Mouse (Mus musculus): Measurements from ENCODE around the gene Lmod1. TPM values are rescaled to one million over a fixed set of nuclear protein-coding genes. Genes with fewer than 3 reads are reported as not detected.

Gene Lmod1
- polyA plus RNA-seq, 1 experiment from 2014 or later, result 4.1 TPM

- Histone ChIP-seq H3K4me2 (ENCODE audit: low read depth, low read length) (no peak overlapping the region), H3K27me3 (ENCODE audit: control insufficient read depth, insufficient read depth, low read depth, low read length) (no peaks in the 10 kb centered on the region), H3K9ac (ENCODE audit: low read length) (no peak overlapping the region), H3K27ac (ENCODE audit: low read length) (peak overlapping the region; percentile 75), H3K36me3 (ENCODE audit: control insufficient read depth, insufficient read depth, low read length) (peaks cover 63% of the 10 kb centered on the region), H3K4me3 (ENCODE audit: low read length) (no peak overlapping the region), H3K9me3 (ENCODE audit: control insufficient read depth, low read length) (no peaks in the 10 kb centered on the region), H3K4me1 (replicated peaks; ENCODE audit: control insufficient read depth, insufficient read depth, low read length) (peaks cover 12% of the 10 kb centered on the region)
- no peak for ATAC-seq (ENCODE audit: low read depth)
- 78% methylated on average over 4 of the region's 4 CpGs for WGBS
These were observed 87.5 kb downstream of the Lmod1 start for GRCm38 (mm10) chr1:135412130-135412529.

GRCm38 (mm10) chr1:135413996-135414395 is 89.4 kb downstream of the Lmod1 start:
- no peak overlapping the region for H3K4me2 ChIP-seq (ENCODE audit: low read depth, low read length)
- ATAC-seq (ENCODE audit: low read depth), result no peak
- H3K36me3 ChIP-seq (ENCODE audit: control insufficient read depth, insufficient read depth, low read length), result peaks cover 64% of the 10 kb centered on the region
- H3K9ac ChIP-seq (ENCODE audit: low read length), result no peak overlapping the region
- H3K4me3 ChIP-seq (ENCODE audit: low read length), result no peak overlapping the region
- no peaks in the 10 kb centered on the region for H3K27me3 ChIP-seq (ENCODE audit: control insufficient read depth, insufficient read depth, low read depth, low read length)
- H3K4me1 ChIP-seq (replicated peaks; ENCODE audit: control insufficient read depth, insufficient read depth, low read length), result peaks cover 12% of the 10 kb centered on the region
- H3K9me3 ChIP-seq (ENCODE audit: control insufficient read depth, low read length), result no peaks in the 10 kb centered on the region
- H3K27ac ChIP-seq (ENCODE audit: low read length), result no peak overlapping the region

Other genes with a start within 250 kb of the Lmod1 start
- 9.2 and 9.9 TPM in 2 replicates for gene Lgr6, start 219.5 kb upstream of the Lmod1 start, polyA plus RNA-seq (2015; fragmentation: Nextera tagmentation; extraction: Ambion mirVana)
- gene Ptpn7, start 192.1 kb upstream of the Lmod1 start, polyA plus RNA-seq (2015; fragmentation: Nextera tagmentation; extraction: Ambion mirVana), result 4.4 and 6.1 TPM in 2 replicates
- gene Arl8a, start 178.0 kb upstream of the Lmod1 start, polyA plus RNA-seq (2015; fragmentation: Nextera tagmentation; extraction: Ambion mirVana), result 37.4 and 42.9 TPM in 2 replicates
- gene Gpr37l1, start 157.1 kb upstream of the Lmod1 start, polyA plus RNA-seq (2015; fragmentation: Nextera tagmentation; extraction: Ambion mirVana), result not detected in 2 replicates
- gene Elf3, start 66.2 kb upstream of the Lmod1 start, polyA plus RNA-seq (2015; fragmentation: Nextera tagmentation; extraction: Ambion mirVana), result 32.9 and 35.7 TPM in 2 replicates
- 96.0 and 108 TPM in 2 replicates for gene Rnpep, start 40.7 kb upstream of the Lmod1 start, polyA plus RNA-seq (2015; fragmentation: Nextera tagmentation; extraction: Ambion mirVana)
- gene Timm17a, start 11.0 kb upstream of the Lmod1 start, polyA plus RNA-seq (2015; fragmentation: Nextera tagmentation; extraction: Ambion mirVana), result 185 and 187 TPM in 2 replicates
- gene Shisa4, start 50.4 kb downstream of the Lmod1 start, polyA plus RNA-seq (2015; fragmentation: Nextera tagmentation; extraction: Ambion mirVana), result 24.4 and 25.4 TPM in 2 replicates
- gene Ipo9, start 105.7 kb downstream of the Lmod1 start, polyA plus RNA-seq (2015; fragmentation: Nextera tagmentation; extraction: Ambion mirVana), result 103 and 109 TPM in 2 replicates